Mouse (Mus musculus) testis, adult 2 months (tissue): ENCODE results near the gene Fbxo22.

Experiments used
- CTCF ChIP-seq: fragments of 200-500 bp; IDR thresholded peaks from 2 replicates; pipeline ENCODE4 v1.5.1; 2012; ENCODE audit warnings: low read depth, mild to moderate bottlenecking, inconsistent platforms, low read length, moderate library complexity; ENCODE audit not compliant: control insufficient read depth, insufficient read depth, insufficient replicate concordance
- POLR2A ChIP-seq: fragments of 200-500 bp; IDR thresholded peaks from 2 replicates; pipeline ENCODE4 v1.6.1; 2012; ENCODE audit warnings: low read depth, mild to moderate bottlenecking, inconsistent platforms, low read length, moderate library complexity; ENCODE audit not compliant: control insufficient read depth

- no peak for TF ChIP-seq CTCF
- TF ChIP-seq POLR2A = no peak
These were observed 55.9 kb downstream of the Fbxo22 start for GRCm38 (mm10) chr9:55264356-55265302.
